Mouse (Mus musculus): ENCODE measurements around the gene Lypd6. TPM values are rescaled to one million over a fixed set of nuclear protein-coding genes. Genes with fewer than 3 reads are reported as not detected.

Lypd6 gene
- total and polyA plus RNA-seq, 2 experiments from 2014 or later: 0.52 TPM; not detected in 1

- no peak overlapping the region for H3K9ac ChIP-seq (replicated peaks; ENCODE audit: low read depth, low read length)
- WGBS: 82% methylated on average over 9 of the region's 9 CpGs
- no peaks in the 10 kb centered on the region for H3K4me1 ChIP-seq (ENCODE audit: control insufficient read depth, insufficient read depth)
These were observed 54.6 kb downstream of the Lypd6 start for GRCm38 (mm10) chr2:50120839-50121238.

GRCm38 (mm10) chr2:50123376-50123775 is 57.1 kb downstream of the Lypd6 start:
- H3K27ac ChIP-seq (ENCODE audit: low read depth): no peak overlapping the region
- H3K4me1 ChIP-seq (ENCODE audit: control insufficient read depth, insufficient read depth): no peaks in the 10 kb centered on the region
- no peak overlapping the region for H3K9ac ChIP-seq (replicated peaks; ENCODE audit: low read depth, low read length)
- H3K36me3 ChIP-seq (replicated peaks; ENCODE audit: control insufficient read depth, insufficient read depth, low read length): no peaks in the 10 kb centered on the region
- no peak for TF ChIP-seq EP300 (IDR thresholded peaks at IDR 0.05; ENCODE audit: low read depth)
- no peak for TF ChIP-seq CTCF (IDR thresholded peaks at IDR 0.05; ENCODE audit: low read depth)
- ATAC-seq (ENCODE audit: insufficient read depth, low read depth) (no peak), DNase-seq (ENCODE audit: low spot score) (no peak)
- no peaks in the 10 kb centered on the region for H3K27me3 ChIP-seq (ENCODE audit: control insufficient read depth, insufficient read depth, low read length)
- H3K9me3 ChIP-seq (replicated peaks; ENCODE audit: control insufficient read depth, low read length): no peaks in the 10 kb centered on the region
- H3K4me2 ChIP-seq (ENCODE audit: low read depth, low read length): no peak overlapping the region
- WGBS: 87% methylated on average over 5 of the region's 5 CpGs
- no peak overlapping the region for H3K4me3 ChIP-seq (ENCODE audit: low read depth, low read length)

More at GRCm38 (mm10) chr2:50120839-50121238, 54.6 kb downstream of the Lypd6 start:
- Histone ChIP-seq H3K9me3 (replicated peaks; ENCODE audit: control insufficient read depth, low read length) (no peaks in the 10 kb centered on the region), H3K27ac (ENCODE audit: low read depth) (no peak overlapping the region), H3K36me3 (replicated peaks; ENCODE audit: control insufficient read depth, insufficient read depth, low read length) (no peaks in the 10 kb centered on the region), H3K27me3 (ENCODE audit: control insufficient read depth, insufficient read depth, low read length) (no peaks in the 10 kb centered on the region), H3K4me2 (ENCODE audit: low read depth, low read length) (no peak overlapping the region), H3K4me3 (ENCODE audit: low read depth, low read length) (no peak overlapping the region)
- no peak for DNase-seq (ENCODE audit: low spot score)
- TF ChIP-seq EP300 (IDR thresholded peaks at IDR 0.05; ENCODE audit: low read depth) (no peak), CTCF (IDR thresholded peaks at IDR 0.05; ENCODE audit: low read depth) (no peak)
- no peak for ATAC-seq (ENCODE audit: insufficient read depth, low read depth)

- Histone ChIP-seq H3K4me1 (ENCODE audit: control insufficient read depth, insufficient read depth) (no peaks in the 10 kb centered on the region), H3K9ac (replicated peaks; ENCODE audit: low read depth, low read length) (no peak overlapping the region), H3K27ac (ENCODE audit: low read depth) (no peak overlapping the region), H3K27me3 (ENCODE audit: control insufficient read depth, insufficient read depth, low read length) (no peaks in the 10 kb centered on the region), H3K4me2 (ENCODE audit: low read depth, low read length) (no peak overlapping the region), H3K36me3 (replicated peaks; ENCODE audit: control insufficient read depth, insufficient read depth, low read length) (no peaks in the 10 kb centered on the region), H3K9me3 (replicated peaks; ENCODE audit: control insufficient read depth, low read length) (no peaks in the 10 kb centered on the region), H3K4me3 (ENCODE audit: low read depth, low read length) (no peak overlapping the region)
- no peak for ATAC-seq (ENCODE audit: insufficient read depth, low read depth)
- WGBS: 80% methylated on average over 9 of the region's 9 CpGs
- no peak for TF ChIP-seq EP300 (IDR thresholded peaks at IDR 0.05; ENCODE audit: low read depth)
- TF ChIP-seq CTCF (IDR thresholded peaks at IDR 0.05; ENCODE audit: low read depth): no peak
- no peak for DNase-seq (ENCODE audit: low spot score)
These were observed 61.4 kb downstream of the Lypd6 start for GRCm38 (mm10) chr2:50127513-50128175.

DNA sequence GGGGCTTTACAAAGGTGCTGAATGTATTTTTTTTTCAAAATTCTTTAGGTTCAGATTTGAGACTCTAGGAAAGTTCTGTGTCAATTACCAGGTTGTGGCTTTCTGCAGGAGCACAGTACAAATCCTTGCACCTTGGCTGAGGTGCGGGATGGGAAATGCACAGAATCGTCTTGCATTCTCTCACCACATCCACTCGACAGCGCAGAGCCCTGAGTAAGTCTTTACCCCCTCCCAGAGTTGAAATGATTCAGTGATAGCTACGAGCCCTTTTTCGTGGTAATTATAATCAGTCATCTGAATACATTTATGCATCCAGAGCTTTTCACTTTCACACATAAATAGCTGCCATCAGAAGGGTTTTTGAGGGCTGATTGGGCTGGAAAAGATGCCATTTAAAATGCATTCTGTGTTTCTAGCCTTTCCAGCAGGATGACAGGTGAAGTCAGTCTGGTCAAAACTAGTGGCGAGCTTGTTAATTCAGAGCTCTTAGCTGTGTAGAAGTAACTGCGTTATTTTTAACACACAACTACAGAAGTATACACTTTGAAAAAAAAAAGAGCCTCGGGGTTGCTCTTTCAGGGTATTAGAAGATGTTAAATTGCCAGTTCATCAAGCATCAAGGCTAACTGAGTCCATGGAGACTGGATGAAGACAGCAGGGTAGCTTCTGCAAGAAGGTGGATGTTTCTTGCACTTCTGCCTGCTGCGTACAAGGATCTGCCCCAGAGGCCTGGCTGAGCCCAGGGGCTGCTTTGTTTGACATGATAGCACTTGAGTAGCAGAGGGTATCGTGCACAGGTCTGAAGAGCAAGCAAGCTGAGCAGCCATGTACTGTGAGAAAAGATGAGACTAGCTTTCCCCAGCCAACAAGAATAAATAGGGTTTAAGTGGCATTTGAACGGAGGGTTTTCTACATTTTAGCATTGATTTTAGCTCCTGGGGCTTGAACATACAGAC is 62.4 kb downstream of the Lypd6 start:
- H3K9me3 ChIP-seq (replicated peaks; ENCODE audit: control insufficient read depth, low read length): no peaks in the 10 kb centered on the region
- no peaks in the 10 kb centered on the region for H3K4me1 ChIP-seq (ENCODE audit: control insufficient read depth, insufficient read depth)
- 74% methylated on average over 12 of the region's 12 CpGs for WGBS
- no peak overlapping the region for H3K4me3 ChIP-seq (ENCODE audit: low read depth, low read length)
- ATAC-seq (ENCODE audit: insufficient read depth, low read depth): no peak
- H3K36me3 ChIP-seq (replicated peaks; ENCODE audit: control insufficient read depth, insufficient read depth, low read length): no peaks in the 10 kb centered on the region
- no peak overlapping the region for H3K4me2 ChIP-seq (ENCODE audit: low read depth, low read length)
- H3K27me3 ChIP-seq (ENCODE audit: control insufficient read depth, insufficient read depth, low read length): no peaks in the 10 kb centered on the region
- TF ChIP-seq EP300 (IDR thresholded peaks at IDR 0.05; ENCODE audit: low read depth) (no peak), CTCF (IDR thresholded peaks at IDR 0.05; ENCODE audit: low read depth) (no peak)
- H3K9ac ChIP-seq (replicated peaks; ENCODE audit: low read depth, low read length): no peak overlapping the region
- DNase-seq (ENCODE audit: low spot score): no peak
- H3K27ac ChIP-seq (ENCODE audit: low read depth): no peak overlapping the region

GRCm38 (mm10) chr2:50130674-50131073 is 64.4 kb downstream of the Lypd6 start:
- no peak overlapping the region for H3K4me2 ChIP-seq (ENCODE audit: low read depth, low read length)
- H3K4me3 ChIP-seq (ENCODE audit: low read depth, low read length): no peak overlapping the region
- no peaks in the 10 kb centered on the region for H3K36me3 ChIP-seq (replicated peaks; ENCODE audit: control insufficient read depth, insufficient read depth, low read length)
- H3K9ac ChIP-seq (replicated peaks; ENCODE audit: low read depth, low read length): no peak overlapping the region
- TF ChIP-seq CTCF (IDR thresholded peaks at IDR 0.05; ENCODE audit: low read depth): no peak
- TF ChIP-seq EP300 (IDR thresholded peaks at IDR 0.05; ENCODE audit: low read depth): no peak
- DNase-seq (ENCODE audit: low spot score): no peak
- ATAC-seq (ENCODE audit: insufficient read depth, low read depth): no peak
- WGBS: 82% methylated on average over 3 of the region's 3 CpGs
- H3K27me3 ChIP-seq (ENCODE audit: control insufficient read depth, insufficient read depth, low read length): no peaks in the 10 kb centered on the region
- H3K4me1 ChIP-seq (ENCODE audit: control insufficient read depth, insufficient read depth): no peaks in the 10 kb centered on the region
- H3K9me3 ChIP-seq (replicated peaks; ENCODE audit: control insufficient read depth, low read length): no peaks in the 10 kb centered on the region
- H3K27ac ChIP-seq (ENCODE audit: low read depth): no peak overlapping the region
